Mouse (Mus musculus): ENCODE data around the gene Olfr1033.
"Not testable (repeated sequence)": the region's sequence is repeated elsewhere in the genome, so short reads cannot be mapped to it uniquely, and the experiment has no call there.

Olfr1033 gene

DNA sequence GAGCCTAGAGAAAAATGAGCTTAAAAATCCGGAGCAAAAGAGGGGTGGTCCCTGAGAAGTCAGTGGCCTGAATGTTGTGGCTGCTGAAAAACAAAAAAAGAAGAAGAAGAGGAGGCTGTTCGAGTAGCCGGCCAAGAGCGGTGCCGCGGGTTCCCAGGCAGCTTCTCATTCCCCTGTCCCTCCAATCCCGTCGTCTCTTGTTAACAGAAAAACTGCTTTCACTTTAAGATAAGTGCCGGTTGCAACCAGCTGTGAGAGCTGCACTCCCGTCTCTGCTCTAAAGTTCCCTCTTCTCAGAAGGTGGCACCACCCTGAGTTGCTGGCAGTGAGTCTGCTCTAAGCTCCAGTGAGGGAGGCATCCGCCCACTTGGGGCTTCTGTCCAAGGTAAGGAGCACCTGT is at the start of gene Olfr1033:
Olfr1033 (plus strand) TSS at position 228 of the 400 bp plus-strand sequence.
- not testable (repeated sequence) for H3K4me1 ChIP-seq (replicated peaks; ENCODE audit: low read depth, low read length); H3K9me3 ChIP-seq (ENCODE audit: low read length); H3K27me3 ChIP-seq (ENCODE audit: insufficient read depth, low read length); H3K36me3 ChIP-seq (ENCODE audit: insufficient read depth, low read length); H3K4me3 ChIP-seq (replicated peaks; ENCODE audit: low read length)

DNA sequence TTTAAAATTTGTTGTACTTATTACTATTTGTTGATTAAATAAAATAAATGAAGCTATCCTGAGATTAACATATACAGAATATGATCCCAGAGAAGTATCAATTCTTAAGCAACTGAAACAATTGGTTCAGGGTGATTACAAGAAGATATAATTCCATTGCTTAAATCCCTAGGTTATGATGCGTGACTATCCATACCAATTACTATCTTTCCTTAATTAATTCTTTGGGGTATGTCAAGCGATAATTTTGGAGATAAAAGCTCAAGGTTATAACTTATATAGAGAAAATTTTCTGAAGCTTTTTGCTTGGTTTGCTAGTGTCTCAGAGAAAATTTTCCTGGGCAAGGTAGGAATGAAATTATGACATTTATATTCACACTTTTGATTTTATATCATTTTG is 46.8 kb upstream of the Olfr1033 start, which contains the start of gene Olfr1029:
Olfr1029 (plus strand) TSS at position 301 of the 400 bp plus-strand sequence.
- TF ChIP-seq CTCF (conservative IDR thresholded peaks at IDR 0.05; ENCODE audit: low read length) (no peak), NANOG (IDR thresholded peaks at IDR 0.05; ENCODE audit: borderline replicate concordance, low read length) (no peak), POU5F1 (IDR thresholded peaks at IDR 0.05; ENCODE audit: borderline replicate concordance, low read length) (no peak)
- Histone ChIP-seq H3K9me3 (ENCODE audit: low read length) (no peaks in the 10 kb centered on the region), H3K4me1 (replicated peaks; ENCODE audit: low read depth, low read length) (no peaks in the 10 kb centered on the region), H3K36me3 (ENCODE audit: insufficient read depth, low read length) (no peaks in the 10 kb centered on the region), H3K27me3 (ENCODE audit: insufficient read depth, low read length) (no peaks in the 10 kb centered on the region), H3K4me3 (replicated peaks; ENCODE audit: low read length) (no peak within 1 kb of the TSS)

DNA sequence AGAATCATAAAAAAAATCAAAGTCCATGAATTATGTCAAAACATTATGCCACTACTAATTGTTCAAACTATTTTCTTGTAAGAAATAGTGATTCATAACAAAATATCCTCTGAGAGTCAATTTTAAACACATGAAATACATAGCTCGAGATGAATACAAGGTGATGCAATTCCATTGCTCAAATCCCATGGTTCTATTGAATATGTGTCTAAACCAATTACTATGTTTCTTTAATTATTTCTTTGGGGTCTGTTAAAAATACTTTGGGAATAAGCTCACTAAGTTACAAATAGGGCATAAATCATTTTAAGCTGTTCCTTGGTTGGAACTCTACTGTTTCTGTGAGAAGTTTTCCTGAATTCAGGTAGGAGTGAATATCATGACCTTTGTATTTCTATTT is 41.5 kb upstream of the Olfr1033 start, which contains the start of gene Olfr1030:
Olfr1030 (plus strand) TSS at position 301 of the 400 bp plus-strand sequence.
- H3K9me3 ChIP-seq (ENCODE audit: low read length), result no peaks in the 10 kb centered on the region

DNA sequence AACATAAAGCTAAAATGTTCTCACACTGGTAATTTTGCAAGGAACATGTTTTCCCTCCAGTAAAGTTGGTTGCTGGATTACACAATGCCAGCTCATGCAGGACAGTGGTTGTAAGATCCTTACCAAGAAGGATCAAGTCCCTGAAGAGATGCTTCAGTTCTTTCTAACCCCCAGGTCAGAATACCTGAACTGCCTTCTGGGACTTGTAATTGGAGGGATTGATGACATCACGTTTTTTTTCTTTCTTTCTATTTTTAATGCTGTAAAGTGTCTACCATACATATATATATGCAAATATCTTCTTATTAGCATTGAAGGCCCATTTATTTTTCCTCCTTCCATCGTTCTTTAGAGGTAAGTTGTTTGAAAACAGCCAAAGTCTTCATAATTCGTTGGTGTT is 30.4 kb upstream of the Olfr1033 start, which contains the start of gene Olfr1031:
Olfr1031 (plus strand) TSS at position 301 of the 400 bp plus-strand sequence.
- TF ChIP-seq POU5F1 (IDR thresholded peaks at IDR 0.05; ENCODE audit: borderline replicate concordance, low read length), result no peak
- TF ChIP-seq NANOG (IDR thresholded peaks at IDR 0.05; ENCODE audit: borderline replicate concordance, low read length), result no peak
- no peak for TF ChIP-seq CTCF (conservative IDR thresholded peaks at IDR 0.05; ENCODE audit: low read length)
- H3K4me3 ChIP-seq (replicated peaks; ENCODE audit: low read length), result no peak within 1 kb of the TSS
- no peaks in the 10 kb centered on the region for H3K9me3 ChIP-seq (ENCODE audit: low read length)
- no peaks in the 10 kb centered on the region for H3K27me3 ChIP-seq (ENCODE audit: insufficient read depth, low read length)
- no peaks in the 10 kb centered on the region for H3K4me1 ChIP-seq (replicated peaks; ENCODE audit: low read depth, low read length)
- no peaks in the 10 kb centered on the region for H3K36me3 ChIP-seq (ENCODE audit: insufficient read depth, low read length)

More for the DNA sequence above, 41.5 kb upstream of the Olfr1033 start, which contains the start of gene Olfr1030:
- H3K4me1 ChIP-seq (replicated peaks; ENCODE audit: low read depth, low read length), result no peaks in the 10 kb centered on the region
- no peak within 1 kb of the TSS for H3K4me3 ChIP-seq (replicated peaks; ENCODE audit: low read length)
- no peak for TF ChIP-seq CTCF (conservative IDR thresholded peaks at IDR 0.05; ENCODE audit: low read length)
- TF ChIP-seq NANOG (IDR thresholded peaks at IDR 0.05; ENCODE audit: borderline replicate concordance, low read length), result no peak
- TF ChIP-seq POU5F1 (IDR thresholded peaks at IDR 0.05; ENCODE audit: borderline replicate concordance, low read length), result no peak
- no peaks in the 10 kb centered on the region for H3K27me3 ChIP-seq (ENCODE audit: insufficient read depth, low read length)
- no peaks in the 10 kb centered on the region for H3K36me3 ChIP-seq (ENCODE audit: insufficient read depth, low read length)

DNA sequence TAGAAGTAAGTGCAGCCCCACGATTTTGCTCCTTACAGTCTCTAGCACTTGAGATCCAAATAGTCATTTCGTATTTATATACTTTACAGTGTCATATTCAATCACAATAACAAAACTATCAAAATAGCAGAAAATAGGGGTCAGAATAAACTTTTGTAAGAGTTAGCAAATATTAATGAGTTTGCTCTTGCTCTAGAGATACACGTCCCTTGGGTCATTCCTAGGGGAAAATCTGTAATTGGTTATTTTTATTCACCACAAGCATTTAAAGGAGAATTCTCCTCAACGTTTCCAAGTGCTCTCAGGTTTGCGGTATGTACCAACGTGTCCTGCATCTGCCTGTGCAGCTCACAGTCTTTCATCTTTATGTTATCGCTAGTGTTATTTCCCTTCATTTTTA is 15.2 kb upstream of the Olfr1033 start, which contains the start of gene Olfr1032:
Olfr1032 (plus strand) TSS at position 301 of the 400 bp plus-strand sequence.
- no peak within 1 kb of the TSS for H3K4me3 ChIP-seq (replicated peaks; ENCODE audit: low read length)
- TF ChIP-seq POU5F1 (IDR thresholded peaks at IDR 0.05; ENCODE audit: borderline replicate concordance, low read length), result no peak
- no peak for TF ChIP-seq CTCF (conservative IDR thresholded peaks at IDR 0.05; ENCODE audit: low read length)
- no peak for TF ChIP-seq NANOG (IDR thresholded peaks at IDR 0.05; ENCODE audit: borderline replicate concordance, low read length)
- no peaks in the 10 kb centered on the region for H3K36me3 ChIP-seq (ENCODE audit: insufficient read depth, low read length)
- no peaks in the 10 kb centered on the region for H3K4me1 ChIP-seq (replicated peaks; ENCODE audit: low read depth, low read length)
- H3K9me3 ChIP-seq (ENCODE audit: low read length), result no peaks in the 10 kb centered on the region
- H3K27me3 ChIP-seq (ENCODE audit: insufficient read depth, low read length), result no peaks in the 10 kb centered on the region

DNA sequence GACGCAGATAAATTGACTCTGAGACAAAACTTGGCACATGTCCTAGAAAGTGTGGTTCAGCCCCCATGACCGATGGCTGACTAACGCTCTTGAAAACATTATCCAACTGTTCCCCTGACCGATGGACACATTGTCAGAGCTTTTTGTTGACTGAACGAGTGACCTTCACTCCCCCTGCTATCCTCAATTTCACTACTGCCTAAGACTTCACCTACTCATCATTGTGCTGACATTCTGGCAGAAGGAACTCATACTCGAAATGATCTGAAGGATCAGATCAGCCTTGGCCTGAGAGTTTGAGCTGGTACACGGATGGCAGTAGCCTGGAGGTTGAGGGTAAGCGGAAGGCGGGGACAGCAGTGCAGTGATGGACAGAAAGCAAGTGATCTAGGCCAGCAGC is 1.1 kb downstream of the Olfr1033 start:
- H3K4me1 ChIP-seq (replicated peaks; ENCODE audit: low read depth, low read length); H3K36me3 ChIP-seq (ENCODE audit: insufficient read depth, low read length); H3K9me3 ChIP-seq (ENCODE audit: low read length); H3K4me3 ChIP-seq (replicated peaks; ENCODE audit: low read length); H3K27me3 ChIP-seq (ENCODE audit: insufficient read depth, low read length): not testable (repeated sequence)

DNA sequence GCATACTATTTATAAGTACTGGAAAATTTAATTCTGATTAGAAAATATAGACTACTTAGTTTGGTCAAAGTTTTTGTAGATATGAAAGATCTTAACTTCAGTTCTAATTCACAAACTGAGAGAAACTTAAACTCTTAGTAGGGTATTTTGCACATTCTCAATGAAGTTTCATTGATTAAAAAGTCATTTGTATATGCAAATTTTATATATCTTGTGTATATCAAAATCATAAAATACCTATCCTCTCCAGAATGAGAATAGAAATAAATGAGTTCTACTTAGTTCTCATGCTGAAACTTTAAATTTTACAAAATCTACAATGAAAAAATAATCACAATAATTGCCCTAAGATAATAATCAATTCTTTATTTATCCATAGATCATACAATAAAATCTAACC is 25.1 kb downstream of the Olfr1033 start, which contains the start of gene Olfr1034:
Olfr1034 (plus strand) TSS at position 301 of the 400 bp plus-strand sequence.
- Histone ChIP-seq H3K4me3 (replicated peaks; ENCODE audit: low read length) (no peak within 1 kb of the TSS), H3K4me1 (replicated peaks; ENCODE audit: low read depth, low read length) (peaks cover 4% of the 10 kb centered on the region; the same call in 1 of the 2 replicates), H3K36me3 (ENCODE audit: insufficient read depth, low read length) (no peaks in the 10 kb centered on the region), H3K27me3 (ENCODE audit: insufficient read depth, low read length) (no peaks in the 10 kb centered on the region), H3K9me3 (ENCODE audit: low read length) (no peaks in the 10 kb centered on the region)
- no peak for TF ChIP-seq NANOG (IDR thresholded peaks at IDR 0.05; ENCODE audit: borderline replicate concordance, low read length)
- TF ChIP-seq CTCF (conservative IDR thresholded peaks at IDR 0.05; ENCODE audit: low read length), result no peak
- TF ChIP-seq POU5F1 (IDR thresholded peaks at IDR 0.05; ENCODE audit: borderline replicate concordance, low read length), result no peak

DNA sequence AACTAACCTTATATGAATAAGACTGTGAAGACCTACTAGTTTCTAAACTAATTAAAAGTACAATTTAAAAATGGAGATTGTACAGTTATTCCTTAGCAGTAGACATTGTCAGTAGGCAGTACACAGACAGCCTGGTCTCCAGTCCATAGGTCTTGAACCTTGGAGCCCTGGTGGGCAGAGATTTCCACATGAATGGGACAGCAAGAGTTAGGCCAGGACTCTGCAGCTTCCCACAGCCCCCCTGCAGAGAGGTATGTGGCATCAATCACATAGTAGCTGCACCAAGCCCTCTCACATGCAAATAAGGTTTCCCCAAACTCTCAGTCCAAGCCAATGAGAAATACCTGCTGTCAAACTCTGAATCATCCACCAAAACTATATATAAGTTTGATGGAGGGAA is 30.3 kb downstream of the Olfr1033 start:
- H3K4me3 ChIP-seq (replicated peaks; ENCODE audit: low read length); H3K27me3 ChIP-seq (ENCODE audit: insufficient read depth, low read length); H3K4me1 ChIP-seq (replicated peaks; ENCODE audit: low read depth, low read length); H3K9me3 ChIP-seq (ENCODE audit: low read length); H3K36me3 ChIP-seq (ENCODE audit: insufficient read depth, low read length): not testable (repeated sequence)
- TF ChIP-seq NANOG (IDR thresholded peaks at IDR 0.05; ENCODE audit: borderline replicate concordance, low read length), result peak; percentile 33; the same call in 1 of the 2 replicates

DNA sequence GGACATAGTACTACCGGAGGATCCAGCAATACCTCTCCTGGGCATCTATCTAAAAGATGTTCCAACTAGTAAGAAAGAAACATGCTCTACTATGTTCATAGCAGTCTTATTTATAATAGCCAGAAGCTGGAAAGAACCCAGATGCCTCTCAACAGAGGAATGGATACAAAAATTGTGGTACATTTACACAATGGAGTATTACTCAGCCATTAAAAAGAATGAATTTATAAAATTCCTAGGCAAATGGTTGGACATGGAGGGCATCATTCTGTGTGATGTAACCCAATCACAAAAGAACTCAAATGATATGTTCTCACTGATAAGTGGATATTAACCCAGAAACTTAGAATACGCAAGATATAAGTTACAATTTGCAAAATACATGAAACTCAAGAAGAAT is 43.3 kb downstream of the Olfr1033 start:
- H3K4me1 ChIP-seq (replicated peaks; ENCODE audit: low read depth, low read length); H3K4me3 ChIP-seq (replicated peaks; ENCODE audit: low read length); H3K27me3 ChIP-seq (ENCODE audit: insufficient read depth, low read length); H3K36me3 ChIP-seq (ENCODE audit: insufficient read depth, low read length): not testable (repeated sequence)
- peaks cover 38% of the 10 kb centered on the region for H3K9me3 ChIP-seq (ENCODE audit: low read length)

Measured in E14TG2a.4 (cell line).